Mouse (Mus musculus) MN1 (cell line): ENCODE data around the gene BC025446.

ENCODE experiments used
- DNase-seq: peaks from one replicate; pipeline ENCODE4 v3.0.0-alpha.2; 2016; ENCODE audit warnings: low spot score

The BC025446 gene

GRCm38 (mm10) chr15:75215778-75216691, at the start of gene BC025446:
TSS of gene BC025446 (plus strand) at chr15:75216376.
- no peak for DNase-seq

- no peak for DNase-seq
Observed at GRCm38 (mm10) chr15:75175506-75175905, 40.7 kb upstream of the BC025446 start.

GRCm38 (mm10) chr15:75186291-75186690, 29.9 kb upstream of the BC025446 start:
- no peak for DNase-seq

DNA sequence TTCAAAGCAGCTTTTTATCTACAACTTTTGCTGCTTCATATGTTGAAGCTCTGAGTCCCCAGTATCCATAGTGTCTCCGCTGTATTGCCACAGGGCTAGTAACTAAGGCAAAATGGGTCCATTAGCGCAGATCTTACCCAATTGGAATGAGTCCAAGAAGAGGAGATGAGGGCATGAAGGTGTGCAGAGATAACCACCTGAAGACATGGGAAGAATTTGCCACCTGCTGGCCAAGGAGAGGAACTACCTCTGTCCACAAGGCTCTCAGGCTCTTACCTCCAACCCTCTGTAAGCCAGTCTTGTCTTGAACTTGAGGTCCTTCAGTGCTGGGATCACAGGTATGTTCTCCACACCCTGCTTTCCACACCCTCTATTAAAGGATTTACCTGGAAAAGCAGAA, 27.1 kb upstream of the BC025446 start:
- peak; percentile 5 for DNase-seq

DNA sequence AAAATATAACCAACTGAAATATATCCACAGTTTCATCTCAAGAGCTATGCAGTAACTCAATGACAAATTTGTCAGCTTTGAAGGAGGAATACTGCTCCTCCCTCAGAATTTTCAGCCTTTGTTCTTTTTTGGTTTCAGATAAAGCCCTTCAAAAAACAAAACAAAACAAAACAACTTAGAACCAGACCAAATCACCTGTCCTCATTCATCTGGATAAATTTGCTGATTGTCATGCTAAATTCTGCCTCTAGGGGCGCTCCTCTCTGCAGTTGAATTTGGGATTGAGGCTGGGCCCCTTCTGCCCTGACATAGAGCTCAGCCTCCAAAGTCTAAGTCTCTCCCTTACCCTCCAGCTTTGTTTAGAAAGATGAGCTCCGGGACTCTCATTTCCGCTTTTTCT, 25.6 kb upstream of the BC025446 start:
- DNase-seq, result peak; percentile 2

DNA sequence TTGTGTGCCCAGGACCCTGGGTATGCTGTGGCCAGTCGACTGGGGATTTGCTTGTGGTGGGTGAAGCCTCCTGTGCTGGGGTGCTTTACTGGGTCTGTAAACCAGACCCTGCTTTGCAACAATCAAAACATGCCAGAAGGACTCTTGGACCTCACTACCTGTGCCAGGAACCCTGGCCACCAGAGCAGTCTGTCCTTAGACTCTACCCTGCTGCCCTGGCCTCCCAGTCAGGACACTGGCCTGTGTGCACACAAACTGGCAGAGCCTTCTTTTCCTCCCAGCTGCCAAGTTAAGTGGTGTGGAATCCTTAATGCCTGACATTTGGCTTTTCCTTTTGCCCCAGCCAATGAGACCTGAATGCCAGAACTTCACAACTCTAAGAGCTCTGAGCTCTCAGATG, 655 bp downstream of the BC025446 start:
- no peak for DNase-seq

- DNase-seq, result no peak
Observed at GRCm38 (mm10) chr15:75221942-75222341, 5.8 kb downstream of the BC025446 start.

GRCm38 (mm10) chr15:75237736-75238288, 21.6 kb downstream of the BC025446 start:
- DNase-seq, result no peak

DNA sequence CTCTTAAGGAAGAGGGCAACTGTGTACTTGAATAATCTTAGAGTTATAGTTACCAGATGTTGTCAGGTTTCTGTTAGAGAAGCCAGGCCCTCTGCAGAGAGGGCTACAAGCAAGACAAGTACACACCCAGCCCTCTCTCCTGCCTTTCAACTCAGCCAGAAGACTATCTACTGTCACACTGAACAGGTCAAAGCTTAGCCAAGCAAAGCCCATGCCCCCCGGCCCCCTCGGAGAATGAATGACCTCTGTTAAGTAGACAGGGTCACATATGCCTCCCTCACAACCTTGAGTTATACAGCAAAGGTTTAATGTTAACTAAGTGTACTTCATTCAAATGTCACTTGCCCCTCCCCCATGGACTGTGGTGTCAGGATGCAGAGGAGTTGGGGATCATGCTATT, 24.4 kb downstream of the BC025446 start:
- no peak for DNase-seq

- no peak for DNase-seq
Observed at GRCm38 (mm10) chr15:75242756-75243640, 26.8 kb downstream of the BC025446 start.

- DNase-seq, result no peak
Observed at GRCm38 (mm10) chr15:75254671-75255070, 38.5 kb downstream of the BC025446 start.

DNA sequence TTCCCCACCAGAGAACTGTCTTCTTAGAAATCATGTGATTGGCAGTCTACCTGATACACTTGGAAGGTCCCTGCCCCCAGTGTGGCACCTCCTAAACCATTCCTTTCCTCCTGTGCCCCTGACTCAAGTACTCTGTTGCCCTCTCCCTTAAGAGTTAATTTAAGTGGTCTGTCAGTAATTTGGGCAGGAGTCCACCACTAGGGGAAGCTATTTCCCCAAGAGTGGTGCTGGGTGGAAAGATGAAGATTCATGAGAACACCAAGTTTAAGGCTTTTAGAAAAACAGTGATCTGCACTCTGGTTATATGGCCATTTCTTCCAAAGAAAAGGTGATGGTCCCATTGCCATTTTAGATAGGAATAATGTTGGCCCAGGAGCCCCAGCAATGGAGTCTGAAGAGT, 49.7 kb downstream of the BC025446 start:
- no peak for DNase-seq

GRCm38 (mm10) chr15:75266626-75267025, 50.5 kb downstream of the BC025446 start:
- DNase-seq, result no peak

DNA sequence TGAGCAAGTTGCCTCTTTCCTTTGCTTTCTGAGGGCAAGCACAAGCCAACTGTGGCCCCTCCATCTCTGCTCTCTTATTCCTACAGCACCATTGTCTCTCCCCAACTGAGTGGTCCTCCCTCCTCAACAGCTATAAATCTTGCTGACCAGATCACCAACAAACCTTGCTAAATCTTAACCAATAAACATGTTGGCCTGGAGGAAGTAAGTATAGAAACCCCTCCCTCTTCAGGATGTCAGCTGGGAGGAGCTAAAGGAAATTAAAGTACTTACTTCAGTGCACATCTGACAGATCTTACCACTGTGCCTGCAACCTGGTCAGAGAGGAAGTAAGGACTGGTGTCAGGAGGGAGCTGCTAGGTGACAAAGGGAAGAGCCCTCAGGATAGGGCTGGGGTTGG, 51.9 kb downstream of the BC025446 start, which contains the start of gene Ly6f:
Gene Ly6f (plus strand): TSS at position 301 of the 400 bp plus-strand sequence.
- DNase-seq, result no peak

DNA sequence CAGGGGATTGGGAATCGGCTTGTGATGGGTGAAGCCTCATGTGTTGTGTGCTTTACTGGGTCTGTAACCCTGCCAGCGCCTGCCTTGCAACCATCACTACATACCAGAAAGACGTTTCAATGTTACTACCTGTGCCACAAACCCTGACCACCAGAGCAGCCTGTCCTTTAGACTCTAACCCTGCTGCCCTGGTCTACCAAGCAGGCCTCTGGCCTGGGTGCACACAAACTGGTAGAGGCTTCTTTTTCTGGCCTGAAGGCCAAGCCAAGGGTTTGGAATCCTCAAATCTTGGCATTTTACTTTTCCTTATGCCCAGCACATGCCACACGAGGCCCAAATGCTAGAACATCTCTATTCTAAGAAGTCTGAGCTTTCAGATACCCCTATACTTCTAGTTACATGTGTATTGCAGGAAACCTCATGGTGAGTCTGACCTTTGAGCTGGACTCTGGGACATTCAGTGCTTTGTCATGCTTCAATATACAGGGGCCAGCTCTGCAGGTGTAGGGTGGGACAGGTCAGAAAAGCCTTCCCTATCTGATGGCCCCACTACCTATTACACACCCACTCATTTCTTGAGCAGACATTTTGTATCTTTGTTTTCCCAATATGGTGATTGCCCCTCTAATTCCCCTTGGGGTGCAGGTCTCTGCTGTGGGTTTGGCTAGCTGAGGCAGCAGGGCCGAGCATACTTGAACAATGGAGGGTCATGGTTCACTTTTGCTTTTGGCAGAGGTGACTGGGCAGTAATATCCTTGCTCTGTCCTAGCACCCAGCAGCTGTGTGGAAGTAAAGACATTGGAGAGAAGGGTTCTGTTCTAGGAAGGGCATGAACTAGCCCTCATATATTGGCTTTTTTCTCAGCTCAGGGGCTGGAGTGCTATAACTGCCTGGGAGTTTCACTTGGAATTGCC, 53.0 kb downstream of the BC025446 start:
- no peak for DNase-seq

DNA sequence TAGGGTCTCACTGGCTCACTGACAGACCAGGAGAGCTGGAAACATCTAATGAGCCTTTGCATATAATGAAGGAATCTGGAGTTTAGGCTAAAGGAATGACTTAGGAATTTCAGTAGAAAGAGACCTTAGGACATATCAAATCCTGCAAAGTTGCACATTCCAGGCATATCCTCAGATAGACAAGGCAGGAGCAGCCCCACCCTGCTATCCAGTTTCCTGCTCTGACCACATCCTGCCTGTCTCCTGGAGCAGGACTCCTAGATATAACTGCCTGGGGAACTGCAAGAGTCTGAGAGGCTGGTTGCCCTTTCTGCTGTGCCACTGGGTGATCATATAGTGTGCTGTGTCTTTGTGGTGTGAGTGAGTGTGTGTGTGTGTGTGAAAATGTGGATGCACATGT, 54.0 kb downstream of the BC025446 start:
- no peak for DNase-seq

- DNase-seq, result no peak
Observed at GRCm38 (mm10) chr15:75270691-75271362, 54.7 kb downstream of the BC025446 start.

DNA sequence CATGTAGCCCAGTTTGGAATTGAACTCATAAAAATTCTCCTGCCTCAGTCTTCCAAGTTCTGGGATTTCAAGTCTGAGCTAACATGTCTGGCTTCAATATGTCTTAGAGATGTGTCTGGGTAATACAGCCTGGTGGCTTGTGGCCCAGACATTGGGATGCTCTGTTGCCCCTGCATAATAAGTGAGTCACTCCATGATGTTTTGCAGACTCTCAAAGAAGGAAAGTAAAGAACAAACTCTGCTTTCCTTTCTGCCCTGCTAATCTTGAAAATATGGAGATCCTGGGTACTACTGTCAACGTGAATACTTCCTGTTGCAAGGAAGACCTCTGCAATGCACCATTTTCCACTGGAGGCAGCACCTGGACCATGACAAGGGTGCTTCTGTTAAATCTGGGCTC, 55.2 kb downstream of the BC025446 start:
- no peak for DNase-seq

DNA sequence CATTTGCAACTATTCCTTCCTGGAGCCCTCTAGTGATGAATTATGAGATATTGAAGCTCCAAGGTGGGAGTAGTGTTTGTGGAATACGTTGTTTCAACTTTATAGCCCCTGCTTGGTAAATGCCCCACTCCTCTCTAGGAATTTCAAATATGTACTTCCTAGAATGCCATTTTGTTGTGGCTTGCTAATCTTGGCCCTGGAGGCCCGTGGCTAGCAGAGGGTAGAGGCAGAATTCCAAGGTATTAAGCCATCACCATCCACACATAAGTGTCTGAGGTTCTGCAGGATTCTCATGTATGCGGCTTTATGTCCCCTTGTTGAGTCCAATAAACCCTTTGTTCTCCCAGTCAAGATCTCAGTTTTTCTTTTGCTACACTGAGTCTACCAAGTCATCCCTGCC, 55.7 kb downstream of the BC025446 start:
- DNase-seq, result no peak
